Mouse (Mus musculus): Measurements from ENCODE around the gene Ncf4.

Gene Ncf4

GRCm38 (mm10) chr15:78244695-78245492 lies at the start of gene Ncf4:
Gene Ncf4, plus strand, starts transcription at chr15:78244801.
- no peak for DNase-seq

GRCm38 (mm10) chr15:78195096-78195880 lies 49.3 kb upstream of the Ncf4 start:
- DNase-seq, result peak; percentile 38

- peak; percentile 50 for DNase-seq
Measured at GRCm38 (mm10) chr15:78204053-78204847, 40.4 kb upstream of the Ncf4 start.

- DNase-seq, result no peak
Measured at GRCm38 (mm10) chr15:78205192-78205591, 39.4 kb upstream of the Ncf4 start.

- DNase-seq, result no peak
Measured at GRCm38 (mm10) chr15:78206312-78206711, 38.3 kb upstream of the Ncf4 start, which contains the start of gene Pvalb. Gene Pvalb, minus strand, starts transcription at chr15:78206400.

- DNase-seq, result no peak
Measured at GRCm38 (mm10) chr15:78210203-78210602, 34.4 kb upstream of the Ncf4 start.

GRCm38 (mm10) chr15:78211367-78211766 lies 33.2 kb upstream of the Ncf4 start:
- DNase-seq, result no peak

- no peak for DNase-seq
Measured at GRCm38 (mm10) chr15:78215269-78215668, 29.3 kb upstream of the Ncf4 start.

GRCm38 (mm10) chr15:78227816-78228215 lies 16.8 kb upstream of the Ncf4 start:
- no peak for DNase-seq

- no peak for DNase-seq
Measured at GRCm38 (mm10) chr15:78231346-78232331, 13.0 kb upstream of the Ncf4 start.

GRCm38 (mm10) chr15:78234823-78235509 lies 9.6 kb upstream of the Ncf4 start:
- no peak for DNase-seq

GRCm38 (mm10) chr15:78239453-78239852 lies 5.1 kb upstream of the Ncf4 start:
- peak; percentile 30 for DNase-seq

- no peak for DNase-seq
Measured at GRCm38 (mm10) chr15:78239956-78240617, 4.5 kb upstream of the Ncf4 start.

GRCm38 (mm10) chr15:78241335-78241734 lies 3.3 kb upstream of the Ncf4 start:
- no peak for DNase-seq

GRCm38 (mm10) chr15:78243061-78243460 lies 1.5 kb upstream of the Ncf4 start:
- DNase-seq, result no peak

GRCm38 (mm10) chr15:78243774-78244173 lies 827 bp upstream of the Ncf4 start:
- no peak for DNase-seq

GRCm38 (mm10) chr15:78246143-78247116 lies 1.8 kb downstream of the Ncf4 start:
- DNase-seq, result no peak

GRCm38 (mm10) chr15:78247659-78248058 lies 3.1 kb downstream of the Ncf4 start:
- DNase-seq, result no peak

- DNase-seq, result no peak
Measured at GRCm38 (mm10) chr15:78248410-78248809, 3.8 kb downstream of the Ncf4 start.
